Mouse (Mus musculus) stomach, postnatal 0 days (tissue): ENCODE data around the gene Adipor2.

Experiments
- CTCF ChIP-seq: IDR thresholded peaks from 2 replicates; pipeline ENCODE4 v1.5.1; 2016; ENCODE audit warnings: antibody characterized with exemption, low read depth, mild to moderate bottlenecking, moderate library complexity
- EP300 ChIP-seq: optimal IDR thresholded peaks from 2 replicates; pipeline ENCODE3; 2016; ENCODE audit warnings: antibody characterized with exemption

- TF ChIP-seq CTCF: no peak
- no peak for TF ChIP-seq EP300
Measured at GRCm38 (mm10) chr6:119303331-119303730, 114.2 kb downstream of the Adipor2 start.
